In genomic region chr9:60521143-60521542, GRCm38 (mm10) we compare ENCODE assay signal across 9 mouse cellular contexts. TPM values are rescaled to one million over a fixed set of nuclear protein-coding genes. Genes with fewer than 3 reads are reported as not detected.
DNase-seq lines count a peak whose midpoint lies in the region; ATAC-seq and TF ChIP-seq lines count a peak whose summit lies in the region.
"Had no signal": no experiment of that assay in that cellular context is flagged by ENCODE, and none has a peak within 500 bp of the region (broad histone marks: within the 10 kb centered on the region; RNA-seq: fewer than 3 reads in every experiment).

No protein-coding gene starts in this region.

- peaks cover 20% of the 10 kb centered on the region for H3K4me1 ChIP-seq in heart, postnatal 0 days (ENCODE audit: control insufficient read depth, insufficient read depth)
- H3K4me1 ChIP-seq in embryonic facial prominence, embryonic 13.5 days, result peaks cover 46% of the 10 kb centered on the region
- no peaks in the 10 kb centered on the region; the same call in 1 of the 2 replicates for H3K4me1 ChIP-seq in hindbrain, postnatal 0 days (ENCODE audit: insufficient read depth, low read length)
- H3K4me1 ChIP-seq in midbrain, embryonic 16.5 days (ENCODE audit: control insufficient read depth, insufficient read depth, low read length), result peaks cover 25% of the 10 kb centered on the region

- DNase-seq in heart, postnatal 0 days (ENCODE audit: low spot score), result no peak
- no peak for DNase-seq in heart, postnatal 4 days
- DNase-seq in hindbrain, postnatal 0 days (ENCODE audit: low spot score), result no peak
- no peak for DNase-seq in left cerebral cortex, postnatal 25 days (ENCODE audit: low spot score in 2 of 2)
- no peak for DNase-seq in cerebellum, adult 9-10 months
- no peak for DNase-seq in urinary bladder, postnatal 36 days (ENCODE audit: low spot score in 2 of 2)
- DNase-seq: thymus, adult 18-20 months had no signal

- no peak overlapping the region for H3K27ac ChIP-seq in heart, postnatal 0 days (ENCODE audit: low read depth)
- no peak overlapping the region for H3K27ac ChIP-seq in embryonic facial prominence, embryonic 13.5 days
- H3K27ac ChIP-seq in hindbrain, postnatal 0 days, result no peak overlapping the region
- no peak overlapping the region for H3K27ac ChIP-seq in midbrain, embryonic 16.5 days (ENCODE audit: low read length)

- H3K4me2 ChIP-seq in heart, postnatal 0 days (ENCODE audit: low read depth, low read length), result peak overlapping the region; percentile 91
- H3K4me2 ChIP-seq in embryonic facial prominence, embryonic 13.5 days, result peak overlapping the region; percentile 90
- peak overlapping the region; percentile 69 for H3K4me2 ChIP-seq in hindbrain, postnatal 0 days (ENCODE audit: low read depth, low read length)
- H3K4me2 ChIP-seq in midbrain, embryonic 16.5 days (ENCODE audit: low read length), result peak overlapping the region; percentile 80

- no peak for ATAC-seq in heart, postnatal 0 days (ENCODE audit: insufficient read depth, low read depth)
- no peak for ATAC-seq in embryonic facial prominence, embryonic 13.5 days (ENCODE audit: insufficient number of reproducible peaks, insufficient read depth, low FRiP score, low TSS enrichment, low read depth)
- no peak for ATAC-seq in hindbrain, postnatal 0 days
- ATAC-seq in midbrain, embryonic 16.5 days, result no peak

- intact Hi-C loops in left cerebral cortex, postnatal 25 days (cut with DNase I), result loop anchor here (5.0 kb wide), 2 partner anchors 239 to 274 kb away; no protein-coding TSS in a partner anchor

- WGBS in heart, postnatal 0 days, result 59% methylated on average over 5 of the region's 5 CpGs
- WGBS in embryonic facial prominence, embryonic 13.5 days, result 27% methylated on average over 5 of the region's 5 CpGs
- 48% methylated on average over 5 of the region's 5 CpGs for WGBS in hindbrain, postnatal 0 days
- 37% methylated on average over 5 of the region's 5 CpGs for WGBS in midbrain, embryonic 16.5 days

- no peak for TF ChIP-seq EP300 in heart, postnatal 0 days (IDR thresholded peaks at IDR 0.05; ENCODE audit: low read depth)

- no peaks in the 10 kb centered on the region for H3K9me3 ChIP-seq in heart, postnatal 0 days (replicated peaks; ENCODE audit: control insufficient read depth, low read length)
- H3K9me3 ChIP-seq in embryonic facial prominence, embryonic 13.5 days, result no peaks in the 10 kb centered on the region
- no peaks in the 10 kb centered on the region for H3K9me3 ChIP-seq in hindbrain, postnatal 0 days (ENCODE audit: low read length)
- H3K9me3 ChIP-seq in midbrain, embryonic 16.5 days (replicated peaks; ENCODE audit: control insufficient read depth, low read length, poor library complexity, severe bottlenecking), result no peaks in the 10 kb centered on the region

- H3K27me3 ChIP-seq in heart, postnatal 0 days (ENCODE audit: control insufficient read depth, insufficient read depth, low read length), result peaks cover 8% of the 10 kb centered on the region
- H3K27me3 ChIP-seq in embryonic facial prominence, embryonic 13.5 days, result peaks cover 47% of the 10 kb centered on the region
- peaks cover 11% of the 10 kb centered on the region; the same call in 1 of the 2 replicates for H3K27me3 ChIP-seq in hindbrain, postnatal 0 days (ENCODE audit: insufficient read depth, low read length)
- peaks cover 10% of the 10 kb centered on the region for H3K27me3 ChIP-seq in midbrain, embryonic 16.5 days (ENCODE audit: control insufficient read depth, insufficient read depth, low read depth, low read length)

- H3K4me3 ChIP-seq in heart, postnatal 0 days (ENCODE audit: low read depth, low read length), result peak overlapping the region; percentile 69
- peak overlapping the region; percentile 64 for H3K4me3 ChIP-seq in embryonic facial prominence, embryonic 13.5 days
- H3K4me3 ChIP-seq in hindbrain, postnatal 0 days (ENCODE audit: low read length), result no peak overlapping the region
- peak overlapping the region; percentile 52 for H3K4me3 ChIP-seq in midbrain, embryonic 16.5 days (ENCODE audit: low read depth, low read length)

- no peaks in the 10 kb centered on the region for H3K36me3 ChIP-seq in heart, postnatal 0 days (replicated peaks; ENCODE audit: control insufficient read depth, insufficient read depth, low read length)
- no peaks in the 10 kb centered on the region for H3K36me3 ChIP-seq in embryonic facial prominence, embryonic 13.5 days
- H3K36me3 ChIP-seq in hindbrain, postnatal 0 days (ENCODE audit: insufficient read depth, low read length), result no peaks in the 10 kb centered on the region
- no peaks in the 10 kb centered on the region for H3K36me3 ChIP-seq in midbrain, embryonic 16.5 days (ENCODE audit: control insufficient read depth, insufficient read depth, low read length)

- TF ChIP-seq CTCF in heart, postnatal 0 days (IDR thresholded peaks at IDR 0.05; ENCODE audit: low read depth), result no peak
- TF ChIP-seq CTCF in hindbrain, postnatal 0 days (IDR thresholded peaks at IDR 0.05; ENCODE audit: low read depth), result no peak

- peak overlapping the region; percentile 69; the same call in 1 of the 2 replicates for H3K9ac ChIP-seq in heart, postnatal 0 days (replicated peaks; ENCODE audit: low read depth, low read length)
- H3K9ac ChIP-seq in embryonic facial prominence, embryonic 13.5 days, result peak overlapping the region; percentile 78
- no peak overlapping the region for H3K9ac ChIP-seq in hindbrain, postnatal 0 days (replicated peaks; ENCODE audit: low read length)
- H3K9ac ChIP-seq in midbrain, embryonic 16.5 days (ENCODE audit: low read depth, low read length), result no peak overlapping the region

RNA-seq across cellular contexts. Expression of gene Thsd4, which starts 0.7 kb away (rescaled TPM):
- 37.5 and 45.0 TPM in 2 replicates for total RNA-seq in heart, postnatal 0 days (2014; rRNA removed; ENCODE audit: low replicate concordance)
- 4.8 and 4.9 TPM in 2 replicates for polyA plus RNA-seq in heart, postnatal 0 days (2015; fragmentation: Nextera tagmentation; extraction: Ambion mirVana)
- 10 to 100 TPM; 21.7 to 24.1 TPM for total RNA-seq in heart, postnatal 4 days (2021)
- polyA plus RNA-seq in embryonic facial prominence, embryonic 13.5 days (2015; fragmentation: Nextera tagmentation; extraction: Ambion mirVana), result 13.6 and 17.9 TPM in 2 replicates
- total RNA-seq in hindbrain, postnatal 0 days (2014; rRNA removed), result 15.3 and 17.7 TPM in 2 replicates
- 4.8 and 4.9 TPM in 2 replicates for polyA plus RNA-seq in hindbrain, postnatal 0 days (2015; fragmentation: Nextera tagmentation; extraction: Ambion mirVana)
- polyA plus RNA-seq in midbrain, embryonic 16.5 days (2015; fragmentation: Nextera tagmentation; extraction: Ambion mirVana), result 4.3 and 4.8 TPM in 2 replicates
- total RNA-seq in left cerebral cortex, postnatal 25 days (2021), result 1 to 10 TPM; 4.7 to 6.2 TPM

Comparison
In these comparisons a context has a peak if more than half of its experiments do, and no peak if none do; other contexts are left out.
1. H3K9ac ChIP-seq: peak in heart, postnatal 0 days (single experiment) and embryonic facial prominence, embryonic 13.5 days (single experiment); none in hindbrain, postnatal 0 days (single experiment) and midbrain, embryonic 16.5 days (single experiment).
2. Peak in every context shown above with its lines, with median percentiles within 50 percentile points of each other: H3K4me2 ChIP-seq.